Mouse (Mus musculus) WW6 (cell line): ENCODE measurements around the gene Fsip1.

Experiments
- DNase-seq: peaks from one replicate; pipeline ENCODE4 v3.0.0-alpha.2; 2013; ENCODE audit warnings: low read depth, low spot score

Fsip1 gene

GRCm38 (mm10) chr2:118125211-118125939 is 131.4 kb downstream of the Fsip1 start:
- DNase-seq: no peak

GRCm38 (mm10) chr2:118124437-118124836 is 132.3 kb downstream of the Fsip1 start:
- DNase-seq: no peak

GRCm38 (mm10) chr2:118123743-118124142 is 133.0 kb downstream of the Fsip1 start:
- no peak for DNase-seq

GRCm38 (mm10) chr2:118122291-118122690 is 134.5 kb downstream of the Fsip1 start:
- DNase-seq: no peak

- DNase-seq: no peak
Measured at GRCm38 (mm10) chr2:118120751-118121150, 136.0 kb downstream of the Fsip1 start.

- no peak for DNase-seq
Measured at GRCm38 (mm10) chr2:118120095-118120494, 136.7 kb downstream of the Fsip1 start.

- no peak for DNase-seq
Measured at GRCm38 (mm10) chr2:118119684-118120083, 137.1 kb downstream of the Fsip1 start.

- DNase-seq: no peak
Measured at GRCm38 (mm10) chr2:118118515-118118914, 138.3 kb downstream of the Fsip1 start.

GRCm38 (mm10) chr2:118118045-118118444 is 138.7 kb downstream of the Fsip1 start:
- no peak for DNase-seq

- DNase-seq: no peak
Measured at GRCm38 (mm10) chr2:118117401-118117800, 139.4 kb downstream of the Fsip1 start.

- no peak for DNase-seq
Measured at GRCm38 (mm10) chr2:118116754-118117290, 139.9 kb downstream of the Fsip1 start.

GRCm38 (mm10) chr2:118116180-118116579 is 140.6 kb downstream of the Fsip1 start:
- DNase-seq: no peak

- no peak for DNase-seq
Measured at GRCm38 (mm10) chr2:118115647-118116046, 141.1 kb downstream of the Fsip1 start.

GRCm38 (mm10) chr2:118114671-118115070 is 142.1 kb downstream of the Fsip1 start:
- no peak for DNase-seq

- DNase-seq: no peak
Measured at GRCm38 (mm10) chr2:118113808-118114524, 142.8 kb downstream of the Fsip1 start.

GRCm38 (mm10) chr2:118112846-118113479 is 143.8 kb downstream of the Fsip1 start:
- no peak for DNase-seq

GRCm38 (mm10) chr2:118112438-118112837 is 144.3 kb downstream of the Fsip1 start:
- DNase-seq: no peak

- DNase-seq: no peak
Measured at GRCm38 (mm10) chr2:118111488-118112131, 145.2 kb downstream of the Fsip1 start, which contains the start of gene Thbs1. Gene Thbs1 (plus strand): TSS chr2:118111876.

GRCm38 (mm10) chr2:118111116-118111487 is 145.7 kb downstream of the Fsip1 start:
- DNase-seq: peak; percentile 31

- no peak for DNase-seq
Measured at GRCm38 (mm10) chr2:118110225-118110915, 146.4 kb downstream of the Fsip1 start.

GRCm38 (mm10) chr2:118102169-118102568 is 154.6 kb downstream of the Fsip1 start:
- DNase-seq: no peak
